Mouse (Mus musculus): ENCODE results near the gene 2310009B15Rik.

- no peak for TF ChIP-seq GATA1 (IDR thresholded peaks at IDR 0.05; ENCODE audit: low read length)
- no peak for TF ChIP-seq TAL1 (IDR thresholded peaks at IDR 0.05; ENCODE audit: low read length)
Measured at GRCm38 (mm10) chr1:138877470-138878254, 21.0 kb upstream of the 2310009B15Rik start.

All from erythroblast, embryonic 14.5 days (primary cell).